Mouse (Mus musculus): ENCODE results near the gene Mrm2. TPM values are rescaled to one million over a fixed set of nuclear protein-coding genes. Genes with fewer than 3 reads are reported as not detected.
A peak's percentile ranks its signal among the peaks of the same experiment; 100 is the strongest.

Mrm2 gene
- polyA plus RNA-seq, 1 experiment from 2014 or later = 8.1 TPM

DNA sequence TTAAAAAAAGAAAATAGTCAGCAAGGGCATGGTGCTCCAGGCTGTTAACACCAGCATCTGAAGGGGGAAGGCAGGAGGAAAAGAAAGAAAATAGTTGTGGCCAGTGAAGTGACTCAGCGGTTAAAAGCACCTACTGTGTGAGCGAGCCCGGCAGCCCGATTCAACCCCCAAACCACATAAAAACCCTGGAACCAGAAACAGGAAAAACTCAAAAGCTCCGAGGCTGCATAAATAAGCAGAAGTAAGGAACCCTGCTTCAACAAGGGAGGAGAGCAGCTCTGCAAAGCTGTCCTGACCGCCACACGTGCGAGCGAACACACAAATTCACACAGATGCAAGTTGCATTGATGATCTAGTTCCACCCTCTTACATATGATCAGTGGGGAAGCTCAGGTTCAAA is 18.2 kb upstream of the Mrm2 start:
- H3K27me3 ChIP-seq (ENCODE audit: insufficient read depth, low read length) = no peaks in the 10 kb centered on the region
- WGBS (ENCODE audit: insufficient replicate concordance) = 49% methylated on average over 9 of the region's 9 CpGs
- DNase-seq (no peak), ATAC-seq (no peak)
- H3K9ac ChIP-seq (replicated peaks) = no peak overlapping the region
- H3K9me3 ChIP-seq (ENCODE audit: low read length) = no peaks in the 10 kb centered on the region
- H3K27ac ChIP-seq (ENCODE audit: low read depth) = no peak overlapping the region
- TF ChIP-seq EP300 (IDR thresholded peaks at IDR 0.05; ENCODE audit: low read depth) = no peak
- TF ChIP-seq CTCF (IDR thresholded peaks at IDR 0.05; ENCODE audit: low read depth) = no peak
- peaks cover 52% of the 10 kb centered on the region for H3K36me3 ChIP-seq (replicated peaks; ENCODE audit: insufficient read depth, low read length)
- H3K4me2 ChIP-seq (ENCODE audit: low read depth, low read length) = no peak overlapping the region
- H3K4me3 ChIP-seq (ENCODE audit: low read depth, low read length) = no peak overlapping the region
- no peaks in the 10 kb centered on the region for H3K4me1 ChIP-seq (ENCODE audit: insufficient read depth)

- 55% methylated on average over 1 of the region's 1 CpGs for WGBS (ENCODE audit: insufficient replicate concordance)
- no peak for TF ChIP-seq EP300 (IDR thresholded peaks at IDR 0.05; ENCODE audit: low read depth)
- TF ChIP-seq CTCF (IDR thresholded peaks at IDR 0.05; ENCODE audit: low read depth) = no peak
- ATAC-seq = no peak
Measured at GRCm38 (mm10) chr5:140346050-140346449, 14.4 kb upstream of the Mrm2 start.

GRCm38 (mm10) chr5:140345244-140345643 is 13.5 kb upstream of the Mrm2 start:
- Histone ChIP-seq H3K9ac (replicated peaks) (no peak overlapping the region), H3K9me3 (ENCODE audit: low read length) (no peaks in the 10 kb centered on the region), H3K27me3 (ENCODE audit: insufficient read depth, low read length) (no peaks in the 10 kb centered on the region), H3K27ac (ENCODE audit: low read depth) (no peak overlapping the region), H3K36me3 (replicated peaks; ENCODE audit: insufficient read depth, low read length) (peaks cover 30% of the 10 kb centered on the region), H3K4me3 (ENCODE audit: low read depth, low read length) (no peak overlapping the region), H3K4me1 (ENCODE audit: insufficient read depth) (no peaks in the 10 kb centered on the region), H3K4me2 (ENCODE audit: low read depth, low read length) (no peak overlapping the region)
- ATAC-seq (no peak), DNase-seq (no peak)
- no peak for TF ChIP-seq EP300 (IDR thresholded peaks at IDR 0.05; ENCODE audit: low read depth)
- no peak for TF ChIP-seq CTCF (IDR thresholded peaks at IDR 0.05; ENCODE audit: low read depth)
- WGBS (ENCODE audit: insufficient replicate concordance) = 71% methylated on average over 4 of the region's 4 CpGs

More at GRCm38 (mm10) chr5:140346050-140346449, 14.4 kb upstream of the Mrm2 start:
- Histone ChIP-seq H3K27me3 (ENCODE audit: insufficient read depth, low read length) (no peaks in the 10 kb centered on the region), H3K27ac (ENCODE audit: low read depth) (no peak overlapping the region), H3K4me2 (ENCODE audit: low read depth, low read length) (no peak overlapping the region), H3K9me3 (ENCODE audit: low read length) (no peaks in the 10 kb centered on the region), H3K4me1 (ENCODE audit: insufficient read depth) (no peaks in the 10 kb centered on the region), H3K4me3 (ENCODE audit: low read depth, low read length) (no peak overlapping the region), H3K9ac (replicated peaks) (no peak overlapping the region), H3K36me3 (replicated peaks; ENCODE audit: insufficient read depth, low read length) (peaks cover 34% of the 10 kb centered on the region)
- no peak for DNase-seq

GRCm38 (mm10) chr5:140342880-140343279 is 11.2 kb upstream of the Mrm2 start:
- no peak overlapping the region for H3K4me2 ChIP-seq (ENCODE audit: low read depth, low read length)
- WGBS (ENCODE audit: insufficient replicate concordance) = 83% methylated on average over 4 of the region's 4 CpGs

GRCm38 (mm10) chr5:140339836-140340235 is 8.1 kb upstream of the Mrm2 start:
- no peak overlapping the region for H3K4me2 ChIP-seq (ENCODE audit: low read depth, low read length)
- H3K4me1 ChIP-seq (ENCODE audit: insufficient read depth) = no peaks in the 10 kb centered on the region
- H3K9ac ChIP-seq (replicated peaks) = no peak overlapping the region
- TF ChIP-seq CTCF (IDR thresholded peaks at IDR 0.05; ENCODE audit: low read depth) (no peak), EP300 (IDR thresholded peaks at IDR 0.05; ENCODE audit: low read depth) (no peak)
- ATAC-seq (no peak), DNase-seq (no peak)
- H3K36me3 ChIP-seq (replicated peaks; ENCODE audit: insufficient read depth, low read length) = peaks cover 21% of the 10 kb centered on the region
- H3K4me3 ChIP-seq (ENCODE audit: low read depth, low read length) = no peak overlapping the region
- H3K27ac ChIP-seq (ENCODE audit: low read depth) = no peak overlapping the region
- WGBS (ENCODE audit: insufficient replicate concordance) = 75% methylated on average over 3 of the region's 3 CpGs
- H3K27me3 ChIP-seq (ENCODE audit: insufficient read depth, low read length) = no peaks in the 10 kb centered on the region
- H3K9me3 ChIP-seq (ENCODE audit: low read length) = no peaks in the 10 kb centered on the region

More at GRCm38 (mm10) chr5:140342880-140343279, 11.2 kb upstream of the Mrm2 start:
- Histone ChIP-seq H3K9ac (replicated peaks) (no peak overlapping the region), H3K36me3 (replicated peaks; ENCODE audit: insufficient read depth, low read length) (peaks cover 36% of the 10 kb centered on the region), H3K4me1 (ENCODE audit: insufficient read depth) (no peaks in the 10 kb centered on the region), H3K27ac (ENCODE audit: low read depth) (no peak overlapping the region), H3K27me3 (ENCODE audit: insufficient read depth, low read length) (no peaks in the 10 kb centered on the region), H3K4me3 (ENCODE audit: low read depth, low read length) (no peak overlapping the region), H3K9me3 (ENCODE audit: low read length) (no peaks in the 10 kb centered on the region)
- TF ChIP-seq EP300 (IDR thresholded peaks at IDR 0.05; ENCODE audit: low read depth) (no peak), CTCF (IDR thresholded peaks at IDR 0.05; ENCODE audit: low read depth) (peak; percentile 41)
- no peak for DNase-seq
- ATAC-seq = no peak

- H3K4me2 ChIP-seq (ENCODE audit: low read depth, low read length) = no peak overlapping the region
- WGBS (ENCODE audit: insufficient replicate concordance) = 94% methylated on average over 4 of the region's 4 CpGs
- no peaks in the 10 kb centered on the region for H3K4me1 ChIP-seq (ENCODE audit: insufficient read depth)
- ATAC-seq = no peak
- TF ChIP-seq CTCF (IDR thresholded peaks at IDR 0.05; ENCODE audit: low read depth) (peak; percentile 47), EP300 (IDR thresholded peaks at IDR 0.05; ENCODE audit: low read depth) (no peak)
- H3K9ac ChIP-seq (replicated peaks) = no peak overlapping the region
- H3K27ac ChIP-seq (ENCODE audit: low read depth) = no peak overlapping the region
- H3K27me3 ChIP-seq (ENCODE audit: insufficient read depth, low read length) = no peaks in the 10 kb centered on the region
- H3K36me3 ChIP-seq (replicated peaks; ENCODE audit: insufficient read depth, low read length) = peaks cover 18% of the 10 kb centered on the region
- no peaks in the 10 kb centered on the region for H3K9me3 ChIP-seq (ENCODE audit: low read length)
- DNase-seq = no peak
- no peak overlapping the region for H3K4me3 ChIP-seq (ENCODE audit: low read depth, low read length)
Measured at GRCm38 (mm10) chr5:140338779-140339178, 7.1 kb upstream of the Mrm2 start.

DNA sequence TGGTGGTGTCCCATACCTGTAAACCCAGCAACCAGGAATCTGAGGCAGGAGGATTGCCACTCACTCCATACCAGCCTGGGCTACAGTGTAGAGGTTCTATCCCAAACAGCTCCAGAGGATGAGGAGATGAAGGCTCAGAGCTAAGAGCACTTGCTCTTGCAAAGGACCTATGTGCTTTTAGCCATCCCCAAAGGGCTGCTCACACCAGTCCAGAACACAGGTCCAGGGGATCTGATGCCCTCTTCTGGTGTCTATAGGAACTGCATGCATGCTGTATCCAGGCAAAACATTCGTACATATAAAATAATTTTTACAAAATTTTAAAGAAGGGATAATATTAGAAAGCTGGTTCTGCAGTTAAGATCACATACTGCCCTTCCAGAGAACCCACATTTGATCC is 5.0 kb upstream of the Mrm2 start:
- Histone ChIP-seq H3K27me3 (ENCODE audit: insufficient read depth, low read length) (no peaks in the 10 kb centered on the region), H3K36me3 (replicated peaks; ENCODE audit: insufficient read depth, low read length) (peaks cover 13% of the 10 kb centered on the region), H3K4me1 (ENCODE audit: insufficient read depth) (peaks cover 7% of the 10 kb centered on the region; the same call in 1 of the 2 replicates), H3K4me2 (ENCODE audit: low read depth, low read length) (no peak overlapping the region), H3K27ac (ENCODE audit: low read depth) (no peak overlapping the region), H3K9me3 (ENCODE audit: low read length) (no peaks in the 10 kb centered on the region), H3K4me3 (ENCODE audit: low read depth, low read length) (no peak overlapping the region), H3K9ac (replicated peaks) (no peak overlapping the region)
- WGBS (ENCODE audit: insufficient replicate concordance) = 64% methylated on average over 1 of the region's 1 CpGs
- ATAC-seq (no peak), DNase-seq (peak; percentile 54)
- peak; percentile 79 for TF ChIP-seq CTCF (IDR thresholded peaks at IDR 0.05; ENCODE audit: low read depth)
- TF ChIP-seq EP300 (IDR thresholded peaks at IDR 0.05; ENCODE audit: low read depth) = no peak

All from liver, postnatal 0 days (tissue).